Mouse (Mus musculus) CH12.LX (cell line): Measurements from ENCODE around the gene Galp. TPM values are rescaled to one million over a fixed set of nuclear protein-coding genes. Genes with fewer than 3 reads are reported as not detected.

Source experiments
- DNase-seq: peaks from one replicate; pipeline ENCODE4 v3.0.0-alpha.2; 2013; ENCODE audit errors: extremely low read depth
- H3K27ac ChIP-seq: 2 replicates; pipeline ENCODE4 v1.5.1; 2012; ENCODE audit warnings: low read depth, mild to moderate bottlenecking, control low read depth, moderate library complexity; ENCODE audit not compliant: insufficient read depth
- H3K27me3 ChIP-seq: replicated peaks from 2 replicates; pipeline ENCODE3; 2012; ENCODE audit warnings: inconsistent platforms
- H3K36me3 ChIP-seq, 2 experiments: replicated peaks in 1 of 2; 2 replicates each; pipeline versions ENCODE3 to v1.6.1; 2012; ENCODE audit warnings: inconsistent platforms in 1 of 2, low read length in 1 of 2, mild to moderate bottlenecking in 1 of 2, mixed read lengths in 1 of 2, moderate library complexity in 1 of 2; ENCODE audit not compliant: control insufficient read depth in 1 of 2, insufficient read depth in 1 of 2
- H3K4me1 ChIP-seq, 2 experiments: 2 replicates each; pipeline ENCODE4 v1.6.1; 2012; ENCODE audit warnings: inconsistent platforms in 1 of 2, moderate library complexity in 1 of 2; ENCODE audit not compliant: insufficient read depth in 2 of 2, control insufficient read depth in 1 of 2
- H3K4me2 ChIP-seq: 2 replicates; pipeline ENCODE4 v1.6.1; 2012; ENCODE audit warnings: low read depth, mild to moderate bottlenecking, control low read depth; ENCODE audit not compliant: poor library complexity, insufficient read depth, severe bottlenecking
- H3K4me3 ChIP-seq, 3 experiments: fragments of 150-350 bp in 1 of 3; sonication (generic) in 1 of 3; replicated peaks in 1 of 3; 2 replicates each; pipeline versions ENCODE3 to v1.5.1; 2011 to 2012; ENCODE audit warnings: low read depth in 2 of 3, low read length in 2 of 3, mild to moderate bottlenecking in 2 of 3, moderate library complexity in 2 of 3, control low read depth in 1 of 3, improper control_type of control experiment in 1 of 3, inconsistent platforms in 1 of 3, mixed read lengths in 1 of 3; ENCODE audit not compliant: poor library complexity in 1 of 3
- H3K79me2 ChIP-seq: replicated peaks from 2 replicates; pipeline ENCODE4 v1.6.1; 2012; ENCODE audit warnings: mild to moderate bottlenecking, moderate library complexity; ENCODE audit not compliant: control insufficient read depth, poor library complexity, insufficient read depth, severe bottlenecking; ENCODE audit errors: extremely low read depth
- H3K9ac ChIP-seq: 2 replicates; pipeline ENCODE4 v1.6.1; 2012; ENCODE audit warnings: low read depth, mild to moderate bottlenecking, control low read depth, moderate library complexity; ENCODE audit not compliant: insufficient read depth
- H3K9me3 ChIP-seq: replicated peaks from 2 replicates; pipeline ENCODE3; 2012; ENCODE audit warnings: low read length, inconsistent platforms, mixed read lengths
- CHD1 ChIP-seq: IDR thresholded peaks from 2 replicates; pipeline ENCODE4 v1.6.1; 2012; ENCODE audit warnings: low read depth, low read length, improper control_type of control experiment, inconsistent platforms
- CHD2 ChIP-seq: IDR thresholded peaks from 2 replicates; pipeline ENCODE4 v1.6.1; 2011; ENCODE audit warnings: low read length, improper control_type of control experiment
- CTCF ChIP-seq, 2 experiments: IDR thresholded peaks in 1 of 2; conservative IDR thresholded peaks in 1 of 2; 2 replicates each; pipeline ENCODE4 v1.5.1; 2011 to 2012; ENCODE audit warnings: low read depth in 2 of 2, low read length in 2 of 2, improper control_type of control experiment in 1 of 2, inconsistent platforms in 1 of 2, mild to moderate bottlenecking in 1 of 2, moderate library complexity in 1 of 2
- E2F4 ChIP-seq: IDR thresholded peaks from 2 replicates; pipeline ENCODE4 v1.6.1; 2011; ENCODE audit warnings: low read depth, low read length, improper control_type of control experiment; ENCODE audit not compliant: insufficient replicate concordance
- ELF1 ChIP-seq: IDR thresholded peaks from 2 replicates; pipeline ENCODE4 v1.6.1; 2014; ENCODE audit warnings: low read depth, mild to moderate bottlenecking, inconsistent platforms, low read length, improper control_type of control experiment
- ETS1 ChIP-seq: conservative IDR thresholded peaks from 2 replicates; pipeline ENCODE4 v1.6.1; 2012; ENCODE audit warnings: low read depth, mild to moderate bottlenecking, inconsistent platforms, low read length, improper control_type of control experiment, moderate library complexity
- HCFC1 ChIP-seq: IDR thresholded peaks from 2 replicates; pipeline ENCODE4 v1.6.1; 2012; ENCODE audit warnings: low read depth, mild to moderate bottlenecking, inconsistent platforms, low read length, improper control_type of control experiment
- IRF4 ChIP-seq: IDR thresholded peaks from 2 replicates; pipeline ENCODE4 v1.6.1; 2014; ENCODE audit warnings: low read depth, mild to moderate bottlenecking, inconsistent platforms, low read length, improper control_type of control experiment
- JUN ChIP-seq: IDR thresholded peaks from 2 replicates; pipeline ENCODE4 v1.6.1; 2011; ENCODE audit warnings: low read depth, mild to moderate bottlenecking, low read length, improper control_type of control experiment, moderate library complexity; ENCODE audit not compliant: insufficient read depth
- JUND ChIP-seq: conservative IDR thresholded peaks from 2 replicates; pipeline ENCODE4 v1.6.1; 2011; ENCODE audit warnings: low read depth, low read length, improper control_type of control experiment
- KAT2A ChIP-seq: IDR thresholded peaks from 2 replicates; pipeline ENCODE4 v1.6.1; 2012; ENCODE audit warnings: low read length, improper control_type of control experiment, inconsistent platforms; ENCODE audit not compliant: insufficient replicate concordance
- MAFK ChIP-seq: IDR thresholded peaks from 2 replicates; pipeline ENCODE4 v1.6.1; 2011; ENCODE audit warnings: low read length, improper control_type of control experiment; ENCODE audit not compliant: insufficient replicate concordance
- MAX ChIP-seq: IDR thresholded peaks from 2 replicates; pipeline ENCODE4 v1.6.1; 2011; ENCODE audit warnings: low read length, improper control_type of control experiment
- MYC ChIP-seq: IDR thresholded peaks from 2 replicates; pipeline ENCODE4 v1.6.1; 2011; ENCODE audit warnings: low read depth, mild to moderate bottlenecking, improper control_type of control experiment, low read length
- NRF1 ChIP-seq: IDR thresholded peaks from 2 replicates; pipeline ENCODE4 v1.6.1; 2014; ENCODE audit warnings: low read depth, mild to moderate bottlenecking, inconsistent platforms, low read length, improper control_type of control experiment, moderate library complexity
- PAX5 ChIP-seq: IDR thresholded peaks from 2 replicates; pipeline ENCODE4 v1.6.1; 2012; ENCODE audit warnings: low read length, inconsistent platforms, mixed read lengths
- POLR2A ChIP-seq: IDR thresholded peaks from 2 replicates; pipeline ENCODE4 v1.6.1; 2011; ENCODE audit warnings: low read depth, mild to moderate bottlenecking, improper control_type of control experiment, low read length
- RAD21 ChIP-seq: IDR thresholded peaks from 2 replicates; pipeline ENCODE4 v1.6.1; 2011; ENCODE audit warnings: low read depth, mild to moderate bottlenecking, low read length, improper control_type of control experiment, moderate library complexity
- RCOR1 ChIP-seq: conservative IDR thresholded peaks from 2 replicates; pipeline ENCODE4 v1.6.1; 2012; ENCODE audit warnings: low read depth, mild to moderate bottlenecking, inconsistent platforms, low read length, improper control_type of control experiment
- SMC3 ChIP-seq: IDR thresholded peaks from 2 replicates; pipeline ENCODE4 v1.6.1; 2011; ENCODE audit warnings: low read depth, low read length, improper control_type of control experiment
- USF1 ChIP-seq: IDR thresholded peaks from 2 replicates; pipeline ENCODE4 v1.6.1; 2014; ENCODE audit warnings: low read depth, mild to moderate bottlenecking, inconsistent platforms, low read length, improper control_type of control experiment
- ZC3H11A ChIP-seq: IDR thresholded peaks from 2 replicates; pipeline ENCODE4 v1.6.1; 2012; ENCODE audit warnings: low read depth, mild to moderate bottlenecking, inconsistent platforms, low read length, improper control_type of control experiment
- dilution Hi-C: fragments of 300-500 bp; cut with MboI; formaldehyde crosslinking; loops from 2 replicates; pipeline ENCODE4 v1.14.3; 2020; ENCODE audit warnings: low sequenced_read_pairs; ENCODE audit not compliant: extremely low pct_unique_long_range_greater_than_20kb, extremely low pct_ligation_motif_present
- in situ Hi-C: fragments of 300-500 bp; cut with MboI; formaldehyde crosslinking; loops from 3 replicates; pipeline ENCODE4 v1.14.3; 2019; ENCODE audit warnings: low sequenced_read_pairs, low pct_ligation_motif_present, low pct_unique_long_range_greater_than_20kb, mixed read lengths
- polyA plus RNA-seq: library from polyadenylated mRNA; unstranded; fragments of >175 nt; gene quantifications from 2 replicates; pipeline ENCODE4 v1.2.1, GENCODE M21; 2012; ENCODE audit warnings: low read depth; ENCODE audit not compliant: insufficient read length
- total RNA-seq, 2 experiments: library from RNA; depleted of rRNA; stranded (reverse); fragments of 300-350 nt in 1 of 2; fragments of >200 nt in 1 of 2; gene quantifications; 2 replicates each; pipeline ENCODE4 v1.2.3; 2012 to 2014

The Galp gene
- total and polyA plus RNA-seq, 3 experiments: not detected

DNA sequence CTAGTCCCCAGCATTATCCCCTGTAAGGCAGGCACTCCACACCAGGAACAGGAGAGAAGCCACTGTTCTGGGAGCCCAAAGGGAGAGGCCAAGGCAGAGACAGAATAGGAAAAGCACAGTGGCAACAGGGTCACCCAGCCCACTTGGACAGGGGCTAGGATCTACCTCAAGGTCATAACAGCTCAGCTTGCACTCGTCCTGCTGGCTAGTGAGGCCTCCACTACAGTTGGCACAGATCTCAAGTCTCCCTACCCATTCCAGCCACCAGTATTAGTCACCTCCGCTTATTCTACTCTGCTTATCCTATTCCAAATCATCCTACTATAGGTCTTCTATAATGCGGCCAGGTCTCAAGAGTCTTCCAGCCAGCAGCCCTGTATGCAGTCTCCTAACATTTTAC, 43.8 kb upstream of the Galp start:
- H3K27ac ChIP-seq: no peak overlapping the region
- H3K4me1 ChIP-seq: peaks cover 23 to 79% of the 10 kb centered on the region in 2 experiments
- no peak overlapping the region for H3K4me3 ChIP-seq
- no peak overlapping the region for H3K9ac ChIP-seq
- H3K27me3 ChIP-seq: no peaks in the 10 kb centered on the region
- H3K79me2 ChIP-seq: peaks cover 68% of the 10 kb centered on the region
- H3K4me2 ChIP-seq: no peak overlapping the region
- in situ Hi-C loops (no loop called here), dilution Hi-C loops (no loop called here)
- peaks cover 0 to 15% of the 10 kb centered on the region in 2 experiments for H3K36me3 ChIP-seq
- no peak for TF ChIP-seq POLR2A
- no peak for TF ChIP-seq HCFC1
- TF ChIP-seq E2F4: no peak
- no peak for TF ChIP-seq RCOR1
- TF ChIP-seq MAX: no peak
- no peak for TF ChIP-seq RAD21
- TF ChIP-seq MAFK: no peak
- TF ChIP-seq KAT2A: no peak
- no peak for TF ChIP-seq ZC3H11A
- DNase-seq: no peak
- no peaks in the 10 kb centered on the region for H3K9me3 ChIP-seq

DNA sequence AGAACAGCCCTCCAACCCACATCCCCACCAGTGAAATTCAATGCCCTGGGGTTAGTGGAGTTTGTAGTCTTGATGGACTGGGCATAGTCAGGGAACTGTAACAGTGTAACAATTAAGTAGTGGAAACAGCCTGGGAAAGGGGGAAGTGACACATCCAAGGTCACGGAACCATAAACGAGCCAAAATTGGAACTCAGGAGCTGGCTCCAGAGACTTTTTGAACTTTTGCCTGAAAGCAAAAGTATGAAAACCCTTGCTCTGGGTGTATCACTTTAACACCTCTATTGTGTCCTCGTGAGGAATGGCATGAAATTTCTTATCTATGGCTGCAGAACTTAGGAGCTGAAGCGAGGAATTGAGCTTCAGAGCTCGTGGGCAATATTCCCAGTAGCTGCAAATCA, 42.7 kb upstream of the Galp start:
- no peak for DNase-seq
- H3K27ac ChIP-seq: no peak overlapping the region

More for the DNA sequence above, 42.7 kb upstream of the Galp start:
- in situ Hi-C loops: no loop called here
- TF ChIP-seq ELF1 (no peak), PAX5 (no peak), CTCF (conservative IDR thresholded peaks at IDR 0.05 in 1 of 2, IDR thresholded peaks at IDR 0.05 in 1 of 2; ENCODE audit: low read depth in 2 of 2, low read length in 2 of 2) (no peak), IRF4 (no peak), CHD2 (no peak), CHD1 (no peak), JUND (no peak), SMC3 (no peak), POLR2A (no peak), NRF1 (no peak), MAX (no peak), ETS1 (no peak), RCOR1 (no peak), ZC3H11A (no peak), JUN (no peak), MYC (no peak), USF1 (no peak)
- H3K36me3 ChIP-seq: peaks cover 0 to 12% of the 10 kb centered on the region in 2 experiments
- peaks cover 18 to 68% of the 10 kb centered on the region in 2 experiments for H3K4me1 ChIP-seq
- peak overlapping the region; percentile 74 for H3K4me2 ChIP-seq
- H3K9me3 ChIP-seq: no peaks in the 10 kb centered on the region
- dilution Hi-C loops: no loop called here
- H3K27me3 ChIP-seq: no peaks in the 10 kb centered on the region
- peak overlapping the region; percentile 81; the same call in 1 of the 2 replicates for H3K9ac ChIP-seq
- H3K79me2 ChIP-seq: peaks cover 57% of the 10 kb centered on the region
- H3K4me3 ChIP-seq: peak overlapping the region in 1 of 3 experiments; percentile 91
